In genomic region chr1:51040249-51040648, GRCm38 (mm10) we compare ENCODE assay signal across 28 mouse cellular contexts.
DNase-seq lines count a peak whose midpoint lies in the region; ATAC-seq and TF ChIP-seq lines count a peak whose summit lies in the region.
"Had no signal": no experiment of that assay in that cellular context is flagged by ENCODE, and none has a peak within 500 bp of the region (broad histone marks: within the 10 kb centered on the region; RNA-seq: fewer than 3 reads in every experiment).

No protein-coding gene starts in this region.

- ATAC-seq in cerebellum, adult (ENCODE audit: insufficient number of reproducible peaks, low FRiP score, low TSS enrichment): no peak
- ATAC-seq in kidney, embryonic 14.5 days (ENCODE audit: low FRiP score, low TSS enrichment): peak; percentile 35; the same call in 1 of the 2 replicates
- ATAC-seq in kidney, embryonic 16.5 days (ENCODE audit: low FRiP score, low TSS enrichment): no peak
- ATAC-seq in lung, embryonic 16.5 days (ENCODE audit: low read depth): peak; percentile 85
- ATAC-seq in Patski: no peak
- ATAC-seq: forebrain, embryonic 16.5 days; intestine, postnatal 0 days had no signal

- no peak overlapping the region for H3K27ac ChIP-seq in kidney, embryonic 14.5 days (ENCODE audit: low read depth, low read length)
- H3K27ac ChIP-seq in kidney, embryonic 16.5 days (ENCODE audit: low read length): no peak overlapping the region
- peak overlapping the region; percentile 36; the same call in 1 of the 2 replicates for H3K27ac ChIP-seq in lung, embryonic 16.5 days (ENCODE audit: low read length)
- H3K27ac ChIP-seq: embryonic facial prominence, embryonic 13.5 days; heart, adult 2 months; liver, embryonic 15.5 days; midbrain, embryonic 12.5 days had no signal

- H3K9ac ChIP-seq in kidney, embryonic 14.5 days (ENCODE audit: low read depth, low read length): no peak overlapping the region
- no peak overlapping the region for H3K9ac ChIP-seq in kidney, embryonic 16.5 days (replicated peaks; ENCODE audit: low read length)
- no peak overlapping the region for H3K9ac ChIP-seq in lung, embryonic 16.5 days (ENCODE audit: low read length)
- H3K9ac ChIP-seq: embryonic facial prominence, embryonic 13.5 days; heart, embryonic 12.5 days; liver, embryonic 15.5 days; midbrain, embryonic 12.5 days had no signal

- no peak overlapping the region for H3K4me2 ChIP-seq in kidney, embryonic 14.5 days (replicated peaks; ENCODE audit: low read depth, low read length)
- H3K4me2 ChIP-seq in kidney, embryonic 16.5 days (replicated peaks; ENCODE audit: low read depth, low read length): no peak overlapping the region
- no peak overlapping the region for H3K4me2 ChIP-seq in lung, embryonic 16.5 days (ENCODE audit: low read depth, low read length)
- H3K4me2 ChIP-seq: embryonic facial prominence, embryonic 13.5 days; heart, embryonic 12.5 days; liver, embryonic 15.5 days; midbrain, embryonic 12.5 days had no signal

- no peak overlapping the region for H3K4me3 ChIP-seq in kidney, embryonic 14.5 days (ENCODE audit: low read length)
- no peak overlapping the region for H3K4me3 ChIP-seq in kidney, embryonic 16.5 days (ENCODE audit: low read length)
- H3K4me3 ChIP-seq in lung, embryonic 16.5 days (ENCODE audit: low read length): no peak overlapping the region
- H3K4me3 ChIP-seq: embryonic facial prominence, embryonic 13.5 days; erythroblast, embryonic 14.5 days; heart, adult 2 months; heart, embryonic 12.5 days; liver, embryonic 15.5 days; megakaryocyte, embryonic 14.5 days; midbrain, embryonic 12.5 days had no signal

- CTCF ChIA-PET in Patski (lab: Charles Lee): no interaction called here

- no peak for TF ChIP-seq CTCF in Patski (IDR thresholded peaks at IDR 0.05)

- H3K9me3 ChIP-seq in kidney, embryonic 14.5 days (ENCODE audit: control insufficient read depth, low read length): no peaks in the 10 kb centered on the region
- H3K9me3 ChIP-seq in kidney, embryonic 16.5 days (ENCODE audit: low read length): no peaks in the 10 kb centered on the region
- H3K9me3 ChIP-seq in lung, embryonic 16.5 days (ENCODE audit: control insufficient read depth, low read length): no peaks in the 10 kb centered on the region
- H3K9me3 ChIP-seq: embryonic facial prominence, embryonic 13.5 days; G1E; heart, embryonic 12.5 days; liver, embryonic 15.5 days; megakaryocyte, embryonic 14.5 days; midbrain, embryonic 12.5 days had no signal

- POLR2A ChIA-PET in Patski (lab: Charles Lee): no interaction called here

- 38% methylated on average over 5 of the region's 5 CpGs for WGBS in kidney, embryonic 14.5 days
- WGBS in kidney, embryonic 16.5 days: 26% methylated on average over 5 of the region's 5 CpGs
- WGBS in lung, embryonic 16.5 days: 36% methylated on average over 5 of the region's 5 CpGs

- H3K36me3 ChIP-seq in kidney, embryonic 14.5 days (ENCODE audit: control insufficient read depth, insufficient read depth, low read length): no peaks in the 10 kb centered on the region
- H3K36me3 ChIP-seq in kidney, embryonic 16.5 days (ENCODE audit: insufficient read depth, low read length): no peaks in the 10 kb centered on the region
- H3K36me3 ChIP-seq in lung, embryonic 16.5 days (ENCODE audit: control insufficient read depth, insufficient read depth, low read length): no peaks in the 10 kb centered on the region
- H3K36me3 ChIP-seq: embryonic facial prominence, embryonic 13.5 days; G1E; heart, embryonic 12.5 days; liver, embryonic 15.5 days; midbrain, embryonic 12.5 days had no signal

- in situ Hi-C loops in Patski (cut with MboI; ENCODE audit: low pct_unique_long_range_greater_than_20kb): no loop called here

- no peaks in the 10 kb centered on the region for H3K27me3 ChIP-seq in kidney, embryonic 14.5 days (ENCODE audit: control insufficient read depth, insufficient read depth, low read length)
- no peaks in the 10 kb centered on the region for H3K27me3 ChIP-seq in kidney, embryonic 16.5 days (ENCODE audit: insufficient read depth, low read length)
- no peaks in the 10 kb centered on the region for H3K27me3 ChIP-seq in lung, embryonic 16.5 days (ENCODE audit: control insufficient read depth, insufficient read depth, low read depth, low read length)
- peaks cover 3% of the 10 kb centered on the region for H3K27me3 ChIP-seq in Patski
- H3K27me3 ChIP-seq: embryonic facial prominence, embryonic 13.5 days; heart, embryonic 12.5 days; liver, embryonic 15.5 days; megakaryocyte, embryonic 14.5 days; midbrain, embryonic 12.5 days had no signal

- peak; percentile 8 to 9 for DNase-seq in cerebellum, postnatal 10 days
- DNase-seq in lung, postnatal 36 days: no peak
- peak; percentile 13 for DNase-seq in Patski (ENCODE audit: low read depth, low spot score)
- DNase-seq in frontal cortex, postnatal 10 days (ENCODE audit: low spot score in 2 of 2): no peak
- DNase-seq: adrenal gland, postnatal 25 days; cerebellum, adult 2 months; embryo, embryonic 11 days; heart, adult 2 months; heart, postnatal 4 days; kidney, postnatal 14 days; layer of hippocampus, adult 9-11 months; liver; lung, postnatal 4 days; right cerebral cortex, postnatal 25 days; thymus, postnatal 14 days had no signal

- no peaks in the 10 kb centered on the region for H3K4me1 ChIP-seq in kidney, embryonic 14.5 days (ENCODE audit: control insufficient read depth, insufficient read depth, low read length)
- H3K4me1 ChIP-seq in kidney, embryonic 16.5 days (ENCODE audit: insufficient read depth, low read length): no peaks in the 10 kb centered on the region
- no peaks in the 10 kb centered on the region for H3K4me1 ChIP-seq in lung, embryonic 16.5 days (replicated peaks; ENCODE audit: control insufficient read depth, insufficient read depth, low read length)
- H3K4me1 ChIP-seq: embryonic facial prominence, embryonic 13.5 days; heart, embryonic 12.5 days; liver, embryonic 15.5 days; megakaryocyte, embryonic 14.5 days; midbrain, embryonic 12.5 days had no signal

Comparison
In these comparisons a context has a peak if more than half of its experiments do, and no peak if none do; other contexts are left out.
1. ATAC-seq: peak in kidney, embryonic 14.5 days (single experiment) and lung, embryonic 16.5 days (single experiment); none in cerebellum, adult (single experiment), kidney, embryonic 16.5 days (single experiment) and Patski (single experiment).
2. DNase-seq: peak in cerebellum, postnatal 10 days (2 of 2) and Patski (single experiment); none in lung, postnatal 36 days (single experiment) and frontal cortex, postnatal 10 days (0 of 2).